Mouse (Mus musculus) gastrocnemius, adult 18-20 months (tissue): Measurements from ENCODE around the gene Pigk. TPM values are rescaled to one million over a fixed set of nuclear protein-coding genes. Genes with fewer than 3 reads are reported as not detected.
A peak's percentile ranks its signal among the peaks of the same experiment; 100 is the strongest.
"Not testable (repeated sequence)": the region's sequence is repeated elsewhere in the genome, so short reads cannot be mapped to it uniquely, and the experiment has no call there.

Experiments
- DNase-seq: peaks from one replicate; pipeline ENCODE4 v3.0.0; 2021; ENCODE audit warnings: low spot score
- total RNA-seq, 2 experiments: library from RNA; stranded (reverse); gene quantifications; 2 replicates each; pipeline ENCODE4 v1.2.3; 2021

Pigk gene
- total RNA-seq, 2 experiments from 2014 or later = 21.0 to 22.4 TPM

- DNase-seq = no peak
Measured at GRCm38 (mm10) chr3:152764516-152765312, 50.8 kb downstream of the Pigk start.

- DNase-seq = no peak
Measured at GRCm38 (mm10) chr3:152767485-152767884, 53.6 kb downstream of the Pigk start.

DNA sequence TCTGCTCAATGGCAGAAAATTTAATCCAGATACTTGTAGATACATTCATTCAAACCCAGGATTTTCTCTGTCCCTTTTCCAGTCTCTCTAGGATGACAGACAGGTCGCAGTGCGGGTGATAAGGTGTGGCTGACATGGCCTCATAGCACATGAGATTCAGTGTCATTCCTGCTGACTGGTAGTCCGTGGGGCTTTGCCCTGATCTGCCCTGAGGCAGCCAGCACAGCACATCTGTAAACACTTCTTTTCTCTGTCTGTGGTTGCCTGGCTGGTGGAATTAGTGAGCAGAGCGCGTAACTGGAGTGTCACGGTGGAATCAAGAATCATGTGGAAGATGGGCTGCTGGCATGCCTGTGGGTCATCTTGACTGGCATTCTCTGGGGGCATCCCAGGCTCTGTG, 56.2 kb downstream of the Pigk start:
- no peak for DNase-seq

GRCm38 (mm10) chr3:152776363-152776762, 62.5 kb downstream of the Pigk start:
- DNase-seq = no peak

DNA sequence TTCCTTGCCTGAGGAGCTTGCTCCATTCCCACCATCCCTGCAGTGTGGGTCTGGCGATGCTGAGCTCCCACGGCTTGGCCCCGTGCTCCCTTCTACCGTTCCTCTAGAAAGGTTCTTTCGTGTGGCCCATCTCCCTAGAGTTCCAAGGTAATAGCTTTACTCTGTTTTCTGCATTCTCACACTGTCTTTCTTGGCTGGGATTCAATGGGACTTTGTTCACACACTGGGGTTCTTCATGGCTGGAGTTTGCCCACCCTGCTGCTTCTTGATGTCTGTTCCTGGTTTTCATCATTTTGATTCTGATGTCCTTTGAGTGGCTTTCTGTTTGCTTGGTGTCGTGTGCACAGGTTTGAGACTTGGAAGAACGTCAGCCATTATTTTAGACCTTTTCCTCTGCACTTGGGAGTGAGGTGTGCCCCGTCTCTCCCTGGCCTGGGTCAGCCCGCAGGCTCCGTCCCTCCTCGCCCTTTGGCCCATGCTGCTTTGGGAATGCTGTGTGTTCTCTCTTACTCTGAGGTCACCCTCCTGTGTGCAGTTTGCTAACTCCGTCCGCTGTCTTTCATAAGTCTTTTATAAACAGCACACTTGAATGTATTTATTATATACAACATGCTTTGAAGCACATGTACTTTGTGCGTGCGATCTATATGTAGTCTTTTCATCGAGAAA, 63.1 kb downstream of the Pigk start:
- DNase-seq = no peak

DNA sequence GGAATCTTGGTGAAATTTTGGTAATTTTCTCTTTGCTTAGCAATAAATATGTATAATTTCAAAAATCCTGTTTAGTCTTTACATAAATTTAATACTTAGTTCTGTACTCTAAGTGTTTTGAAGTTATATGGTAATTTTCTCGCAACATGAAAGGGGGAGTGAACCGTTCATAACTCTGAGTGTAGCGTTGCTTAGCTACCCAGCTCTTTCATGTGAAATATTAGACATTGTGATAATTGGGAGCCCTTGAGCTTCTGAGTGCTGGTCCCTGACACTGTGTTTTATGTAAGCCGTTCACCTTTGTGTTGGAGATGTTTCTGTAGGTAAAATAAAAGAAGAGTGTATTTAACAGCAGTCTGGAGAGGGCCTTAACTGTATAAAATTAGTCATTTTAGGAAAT, 65.9 kb downstream of the Pigk start:
- DNase-seq = no peak

DNA sequence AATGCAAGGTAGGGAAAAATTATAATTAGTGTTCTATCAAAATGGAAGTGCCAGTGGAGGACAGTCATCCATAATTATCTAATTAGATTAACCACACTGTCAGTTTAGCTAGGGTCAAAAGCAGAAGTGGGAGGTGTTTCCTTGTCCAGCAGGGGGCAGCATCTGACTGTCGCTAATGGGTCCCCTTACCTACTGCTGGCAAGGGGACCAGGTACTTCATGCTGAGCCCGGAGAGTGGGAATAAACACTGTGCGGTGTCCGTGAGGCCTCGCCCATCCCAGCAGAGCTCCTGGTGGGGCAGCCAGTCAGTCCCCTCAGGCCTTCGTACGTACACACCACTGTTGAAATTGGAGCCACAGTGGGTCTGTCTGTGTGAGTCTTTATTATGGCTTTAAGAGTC, 69.9 kb downstream of the Pigk start:
- DNase-seq = peak; percentile 66

GRCm38 (mm10) chr3:152784353-152784752, 70.5 kb downstream of the Pigk start:
- not testable (repeated sequence) for DNase-seq

GRCm38 (mm10) chr3:152788301-152788953, 74.5 kb downstream of the Pigk start:
- DNase-seq = not testable (repeated sequence)

GRCm38 (mm10) chr3:152792601-152793000, 78.7 kb downstream of the Pigk start:
- no peak for DNase-seq

- no peak for DNase-seq
Measured at GRCm38 (mm10) chr3:152793006-152793405, 79.1 kb downstream of the Pigk start.

- no peak for DNase-seq
Measured at GRCm38 (mm10) chr3:152796216-152796615, 82.3 kb downstream of the Pigk start.

DNA sequence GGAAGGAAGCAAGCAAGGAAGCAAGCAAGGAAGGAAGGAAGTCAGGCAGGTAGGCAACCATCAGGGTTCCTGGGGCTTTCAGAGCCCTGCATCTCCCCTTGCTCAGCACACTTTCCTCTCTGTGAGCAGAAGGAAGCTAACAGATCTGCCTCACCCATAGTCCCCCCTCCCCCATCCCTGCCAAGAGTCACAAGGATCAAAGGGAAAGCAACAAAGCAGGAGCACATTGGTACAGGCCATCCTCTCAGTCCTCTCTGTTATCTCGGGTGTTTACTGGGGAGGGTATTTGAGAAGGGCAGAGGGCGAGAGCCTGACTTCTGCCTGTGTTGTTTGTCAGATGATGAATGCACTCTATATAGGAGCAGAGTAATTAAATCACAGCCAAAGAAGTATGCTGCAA, 83.5 kb downstream of the Pigk start:
- no peak for DNase-seq

DNA sequence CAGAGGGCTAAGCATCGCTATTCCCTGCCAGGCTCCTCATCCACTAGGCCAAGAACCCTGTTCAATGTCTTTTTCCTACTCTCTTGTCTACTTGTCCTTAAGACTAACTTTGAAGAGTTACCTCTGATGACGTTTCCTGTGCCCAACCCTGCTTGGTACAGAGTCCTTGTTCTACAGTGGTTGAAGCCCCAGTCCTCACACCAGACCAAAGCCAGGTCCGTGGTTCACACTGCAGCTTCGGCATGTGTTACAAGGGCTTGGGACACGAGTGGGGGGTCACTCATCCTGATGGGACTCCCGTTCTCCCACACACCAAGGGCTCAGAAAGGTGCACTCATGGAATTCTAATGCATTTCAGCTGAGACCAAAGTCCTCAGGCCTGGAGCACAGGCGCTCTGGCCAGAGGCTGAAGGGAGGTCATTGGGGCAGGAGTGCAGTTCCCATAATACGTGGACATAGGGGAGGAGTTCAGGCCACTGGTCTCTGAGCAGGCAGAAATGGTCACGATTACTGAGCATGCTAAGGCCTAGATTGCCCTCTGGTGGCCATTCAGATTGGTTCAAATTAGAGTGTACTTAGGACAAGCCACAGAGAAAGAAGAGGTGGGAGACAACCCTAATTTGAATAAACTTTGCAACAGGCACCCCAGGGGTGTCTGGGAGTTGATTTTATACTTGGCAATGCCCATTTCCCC, 86.0 kb downstream of the Pigk start:
- peak; percentile 22 for DNase-seq

DNA sequence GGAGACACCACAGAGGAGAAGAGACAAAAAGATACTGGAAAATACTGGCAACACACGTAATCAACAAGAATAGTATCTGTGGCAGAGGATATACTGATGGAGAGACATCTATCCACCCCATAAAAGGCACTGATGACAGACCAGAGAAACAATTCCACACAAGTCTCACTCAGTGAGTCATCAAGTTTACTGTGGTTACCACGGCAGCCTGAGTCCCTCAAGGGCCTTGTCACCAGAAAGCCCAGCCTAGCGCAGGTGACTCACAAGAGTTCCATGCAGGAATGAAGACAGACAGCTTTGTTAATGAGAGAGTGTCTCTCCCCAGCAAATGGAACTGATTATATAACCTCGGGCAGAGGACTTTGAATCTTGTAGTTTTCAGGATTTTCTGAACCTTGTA, 100.0 kb downstream of the Pigk start:
- no peak for DNase-seq

GRCm38 (mm10) chr3:152815110-152815509, 101.2 kb downstream of the Pigk start:
- DNase-seq = no peak

GRCm38 (mm10) chr3:152820406-152820805, 106.5 kb downstream of the Pigk start:
- DNase-seq = no peak

DNA sequence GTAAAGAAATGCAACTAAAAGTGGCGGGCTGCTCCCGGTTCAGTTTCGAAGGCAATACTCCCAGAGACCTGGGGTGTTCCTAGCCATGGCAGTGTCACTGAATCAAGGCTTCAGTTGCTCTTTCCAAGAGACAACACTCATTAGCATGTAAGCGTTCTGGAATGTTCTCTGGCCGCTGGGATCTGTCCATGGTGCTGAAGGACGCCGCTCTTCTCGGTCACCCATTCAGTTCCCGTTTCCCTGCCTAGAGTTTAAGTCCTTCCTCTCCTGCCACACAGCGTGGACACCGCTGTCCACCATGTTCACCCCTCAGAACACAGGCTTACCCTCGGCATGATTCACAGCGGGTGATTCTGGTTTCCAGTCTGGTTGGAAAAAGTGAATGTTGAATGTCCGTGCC, 107.3 kb downstream of the Pigk start:
- DNase-seq = peak; percentile 10

GRCm38 (mm10) chr3:152831377-152831776, 117.5 kb downstream of the Pigk start:
- no peak for DNase-seq

DNA sequence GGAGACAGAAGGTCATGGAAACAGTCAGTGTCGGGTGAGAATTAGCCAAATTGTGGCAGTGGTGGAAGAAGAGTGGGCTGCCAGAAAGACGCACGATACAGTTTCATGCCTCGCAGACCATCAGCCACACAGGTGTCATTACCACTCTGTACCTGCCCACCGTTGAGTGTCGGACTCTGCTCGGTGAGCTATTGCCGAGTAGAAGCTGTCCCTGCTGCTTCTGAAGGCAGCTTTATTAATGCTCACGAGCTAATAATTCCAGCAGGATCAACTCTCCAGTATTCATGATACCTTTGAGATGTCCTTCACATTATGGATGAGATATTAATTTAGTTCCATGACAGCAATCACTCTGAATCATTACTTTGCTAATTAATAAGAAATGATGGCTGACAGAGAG, 118.1 kb downstream of the Pigk start:
- no peak for DNase-seq

DNA sequence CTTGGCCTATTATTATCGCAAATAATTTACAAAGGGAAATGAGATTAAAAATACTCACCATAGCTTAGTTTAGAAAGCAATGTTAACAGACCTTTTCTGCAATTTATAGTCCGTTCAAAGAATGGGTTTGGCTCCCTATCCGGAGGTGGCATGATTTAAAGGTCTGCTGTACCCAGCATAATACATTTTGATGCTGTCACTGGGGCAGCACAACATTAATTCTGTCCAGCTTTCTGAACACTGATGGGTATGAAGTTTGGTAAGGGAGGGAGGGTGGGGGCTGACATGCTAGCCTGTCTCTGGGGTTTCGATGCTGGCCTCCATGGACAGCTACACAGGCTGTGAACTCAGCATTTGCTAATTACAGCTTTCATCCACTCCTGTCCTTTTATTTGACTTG, 118.5 kb downstream of the Pigk start:
- DNase-seq = no peak

DNA sequence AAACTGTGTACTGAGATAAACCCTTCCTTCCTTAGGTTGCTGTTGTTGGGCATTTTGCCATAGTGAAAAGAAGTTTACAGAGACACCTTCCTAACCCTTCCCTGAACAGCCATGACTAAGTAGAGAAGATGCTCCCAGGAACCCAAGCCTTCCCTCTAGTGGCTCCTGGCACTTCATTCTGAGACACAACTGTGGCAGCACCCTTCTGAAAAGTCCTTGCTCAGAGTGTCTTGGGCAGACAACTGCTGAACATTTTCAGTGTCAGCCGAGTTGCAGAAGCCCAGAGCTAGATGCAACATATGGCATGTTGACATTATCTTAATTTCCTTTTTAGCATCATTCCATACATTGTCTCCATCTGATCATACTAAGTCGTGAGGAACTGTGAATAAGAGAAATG, 123.5 kb downstream of the Pigk start:
- no peak for DNase-seq
